Mouse (Mus musculus): ENCODE data around the gene Tpm3-rs7. TPM values are rescaled to one million over a fixed set of nuclear protein-coding genes. Genes with fewer than 3 reads are reported as not detected.
"Not testable (repeated sequence)": the region's sequence is repeated elsewhere in the genome, so short reads cannot be mapped to it uniquely, and the experiment has no call there.

The Tpm3-rs7 gene
- 10 to 100 TPM; 23.6 to 25.6 TPM for total RNA-seq (2021)

DNA sequence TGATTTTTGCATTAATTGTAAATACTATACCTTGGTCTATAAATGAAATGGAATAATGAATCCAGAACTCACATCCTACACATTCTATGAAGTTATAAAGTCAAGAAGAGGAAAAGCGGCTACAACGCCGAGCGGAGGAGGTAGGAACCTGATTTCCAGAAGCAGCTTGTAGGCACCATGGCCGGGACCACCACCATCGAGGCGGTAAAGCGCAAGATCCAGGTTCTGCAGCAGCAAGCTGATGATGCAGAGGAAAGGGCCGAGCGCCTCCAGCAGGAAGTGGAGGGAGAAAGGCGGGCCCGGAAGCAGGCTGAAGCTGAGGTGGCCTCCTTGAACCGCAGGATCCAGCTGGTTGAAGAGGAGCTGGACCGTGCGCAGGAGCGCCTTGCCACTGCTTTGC lies at the start of gene Tpm3-rs7:
Tpm3-rs7 (plus strand) TSS at position 110 of the 400 bp plus-strand sequence.
- DNase-seq; intact Hi-C loops (cut with DNase I): not testable (repeated sequence)

DNA sequence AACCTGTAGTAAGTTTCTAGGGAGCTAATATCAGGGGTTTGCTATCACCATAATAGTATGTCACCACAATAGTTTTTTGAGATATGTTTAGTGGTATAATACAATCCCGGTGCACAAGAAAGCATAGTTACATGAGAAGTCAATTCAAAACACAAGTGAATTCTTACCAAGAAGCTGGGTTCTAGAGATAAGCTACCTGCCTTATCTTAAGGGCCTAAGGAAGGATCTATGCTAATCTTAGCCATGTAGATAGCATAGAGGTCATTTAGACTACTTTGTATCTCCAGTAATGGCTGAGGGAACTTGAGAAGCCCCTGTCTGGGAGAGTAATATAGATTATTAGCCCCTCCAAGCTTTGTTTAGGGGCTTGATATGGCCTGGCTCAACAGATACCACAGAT lies 2.6 kb downstream of the Tpm3-rs7 start:
- intact Hi-C loops (cut with DNase I), result no loop called here
- no peak for DNase-seq

GRCm38 (mm10) chr14:113363361-113363760 lies 49.0 kb downstream of the Tpm3-rs7 start:
- DNase-seq, result no peak
- intact Hi-C loops (cut with DNase I), result no loop called here
